Mouse (Mus musculus) CD4-positive helper T cell, adult 2 months (primary cell): ENCODE data around the gene Dyrk3.
A peak's percentile ranks its signal among the peaks of the same experiment; 100 is the strongest.

Source experiments
- DNase-seq: peaks from one replicate; pipeline ENCODE4 v3.0.0-alpha.2; 2012; ENCODE audit warnings: low read depth, missing footprints, low spot score

Gene Dyrk3

GRCm38 (mm10) chr1:131112576-131112975 lies 25.6 kb downstream of the Dyrk3 start:
- no peak for DNase-seq

GRCm38 (mm10) chr1:131110525-131111106 lies 27.5 kb downstream of the Dyrk3 start:
- DNase-seq, result peak; percentile 74

- no peak for DNase-seq
Observed at GRCm38 (mm10) chr1:131107575-131108308, 30.4 kb downstream of the Dyrk3 start.

- no peak for DNase-seq
Observed at GRCm38 (mm10) chr1:131103776-131104424, 34.2 kb downstream of the Dyrk3 start.

- DNase-seq, result no peak
Observed at GRCm38 (mm10) chr1:131100808-131101207, 37.3 kb downstream of the Dyrk3 start.

GRCm38 (mm10) chr1:131097700-131098094 lies 40.4 kb downstream of the Dyrk3 start, which contains the start of gene Mapkapk2:
Gene Mapkapk2, minus strand, starts transcription at chr1:131097826.
- peak; percentile 90 for DNase-seq

GRCm38 (mm10) chr1:131096803-131097699 lies 41.1 kb downstream of the Dyrk3 start:
- peak; percentile 75 for DNase-seq

- peak; percentile 51 for DNase-seq
Observed at GRCm38 (mm10) chr1:131096132-131096695, 41.9 kb downstream of the Dyrk3 start.

GRCm38 (mm10) chr1:131095574-131095973 lies 42.6 kb downstream of the Dyrk3 start:
- peak; percentile 25 for DNase-seq

GRCm38 (mm10) chr1:131093889-131094288 lies 44.3 kb downstream of the Dyrk3 start:
- DNase-seq, result no peak

- DNase-seq, result no peak
Observed at GRCm38 (mm10) chr1:131092846-131093245, 45.3 kb downstream of the Dyrk3 start.

- DNase-seq, result no peak
Observed at GRCm38 (mm10) chr1:131092173-131092572, 46.0 kb downstream of the Dyrk3 start.

GRCm38 (mm10) chr1:131091481-131091880 lies 46.7 kb downstream of the Dyrk3 start:
- DNase-seq, result no peak

- no peak for DNase-seq
Observed at GRCm38 (mm10) chr1:131090877-131091276, 47.3 kb downstream of the Dyrk3 start.

GRCm38 (mm10) chr1:131090261-131090660 lies 47.9 kb downstream of the Dyrk3 start:
- DNase-seq, result no peak

- peak; percentile 31 for DNase-seq
Observed at GRCm38 (mm10) chr1:131089525-131090127, 48.5 kb downstream of the Dyrk3 start.

GRCm38 (mm10) chr1:131088547-131088946 lies 49.6 kb downstream of the Dyrk3 start:
- DNase-seq, result no peak

- no peak for DNase-seq
Observed at GRCm38 (mm10) chr1:131086907-131087306, 51.2 kb downstream of the Dyrk3 start.

GRCm38 (mm10) chr1:131085957-131086739 lies 52.0 kb downstream of the Dyrk3 start:
- DNase-seq, result no peak

GRCm38 (mm10) chr1:131085272-131085671 lies 52.9 kb downstream of the Dyrk3 start:
- no peak for DNase-seq
